Mouse (Mus musculus) adrenal gland, adult (tissue): ENCODE results near the gene Cdan1.
A peak's percentile ranks its signal among the peaks of the same experiment; 100 is the strongest.

Experiments used
- DNase-seq, 2 experiments: peaks; one replicate each; pipeline ENCODE4 v3.0.0; 2022 to 2023; ENCODE audit warnings: low spot score in 1 of 2; ENCODE audit not compliant: inconsistent age in 2 of 2

Gene Cdan1

GRCm38 (mm10) chr2:120667446-120667845 is 182.5 kb downstream of the Cdan1 start:
- peak; percentile 30 to 84 for DNase-seq
